Mouse (Mus musculus): ENCODE measurements at regions not wholly inside any gene's neighbourhood (a gene's known extent, or its start where the extent isn't known, plus 50 kb on each side); places are given as distances from the start of the nearest gene placed in this dataset.

GRCm38 (mm10) chr9:41735448-41736233 is 388.5 kb downstream of the Sorl1 start:
- no peak for TF ChIP-seq CTCF (IDR thresholded peaks at IDR 0.05; ENCODE audit: low read depth, low read length)
- no peak for TF ChIP-seq POLR2AphosphoS5 (IDR thresholded peaks at IDR 0.05; ENCODE audit: insufficient replicate concordance, low read depth, low read length)
- TF ChIP-seq GATA1 (IDR thresholded peaks at IDR 0.05; ENCODE audit: borderline replicate concordance, low read length): no peak

Data from G1E (cell line).